8 mouse cellular contexts compared by ENCODE assay signal in genomic region chr16:35056306-35056705, GRCm38 (mm10). TPM values are rescaled to one million over a fixed set of nuclear protein-coding genes. Genes with fewer than 3 reads are reported as not detected.
DNase-seq lines count a peak whose midpoint lies in the region; ATAC-seq and TF ChIP-seq lines count a peak whose summit lies in the region.

No protein-coding gene starts in this region.

- ATAC-seq in hindbrain, embryonic 11.5 days (ENCODE audit: low FRiP score): no peak
- no peak for ATAC-seq in hindbrain, embryonic 12.5 days (ENCODE audit: low FRiP score)

- no peaks in the 10 kb centered on the region for H3K9me3 ChIP-seq in hindbrain, embryonic 11.5 days (ENCODE audit: control insufficient read depth, low read length)
- H3K9me3 ChIP-seq in hindbrain, embryonic 12.5 days (replicated peaks): no peaks in the 10 kb centered on the region

- H3K4me1 ChIP-seq in hindbrain, embryonic 11.5 days (replicated peaks; ENCODE audit: control insufficient read depth, insufficient read depth, low read length): no peaks in the 10 kb centered on the region
- H3K4me1 ChIP-seq in hindbrain, embryonic 12.5 days: 0 out of 2 replicates have a peak, but pooled peaks cover 4% of the 10 kb centered on the region
- H3K4me1 ChIP-seq in bone marrow macrophage, adult 2 months (ENCODE audit: control insufficient read depth, insufficient read depth, low read length): peaks cover 22% of the 10 kb centered on the region
- H3K4me1 ChIP-seq in lung, adult 2 months (ENCODE audit: control insufficient read depth, insufficient read depth, low read length): peaks cover 10% of the 10 kb centered on the region

- no peaks in the 10 kb centered on the region for H3K36me3 ChIP-seq in hindbrain, embryonic 11.5 days (ENCODE audit: control insufficient read depth, insufficient read depth, low read length)
- H3K36me3 ChIP-seq in hindbrain, embryonic 12.5 days: no peaks in the 10 kb centered on the region

- H3K27ac ChIP-seq in hindbrain, embryonic 11.5 days (ENCODE audit: low read depth, low read length): no peak overlapping the region
- H3K27ac ChIP-seq in hindbrain, embryonic 12.5 days: no peak overlapping the region
- H3K27ac ChIP-seq in bone marrow macrophage, adult 2 months (ENCODE audit: insufficient read depth, low read depth, low read length): peak overlapping the region; percentile 52

- DNase-seq in hindbrain, embryonic 11.5 days (ENCODE audit: low spot score): peak; percentile 68
- DNase-seq in CD4-positive helper T cell, adult 2 months (ENCODE audit: low read depth, low spot score): peak; percentile 31
- peak; percentile 7 to 37 for DNase-seq in heart, adult 9 months (ENCODE audit: low spot score in 2 of 2)
- DNase-seq in lung, adult 2 months: peak; percentile 21
- DNase-seq in retina, postnatal 7 days (ENCODE audit: low read depth, low spot score): peak; percentile 35
- no peak for DNase-seq in spleen, adult 12 weeks (ENCODE audit: low spot score)

- H3K4me3 ChIP-seq in hindbrain, embryonic 11.5 days (ENCODE audit: low read depth, low read length): no peak overlapping the region
- H3K4me3 ChIP-seq in hindbrain, embryonic 12.5 days: no peak overlapping the region
- no peak overlapping the region for H3K4me3 ChIP-seq in bone marrow macrophage, adult 2 months (ENCODE audit: insufficient read depth, low read length)
- H3K4me3 ChIP-seq in lung, adult 2 months (replicated peaks; ENCODE audit: extremely low read depth, low read depth, low read length): no peak overlapping the region

- no peak overlapping the region for H3K4me2 ChIP-seq in hindbrain, embryonic 11.5 days (replicated peaks; ENCODE audit: low read depth, low read length)
- no peak overlapping the region for H3K4me2 ChIP-seq in hindbrain, embryonic 12.5 days (replicated peaks)

- TF ChIP-seq CTCF in bone marrow macrophage, adult 2 months (IDR thresholded peaks at IDR 0.05; ENCODE audit: low read depth, low read length): peak; percentile 34; the same call in 1 of the 2 replicates
- no peak for TF ChIP-seq CTCF in lung, adult 2 months (IDR thresholded peaks at IDR 0.05; ENCODE audit: insufficient read depth, low read length)

- 32% methylated on average over 5 of the region's 5 CpGs for WGBS in hindbrain, embryonic 11.5 days
- 32% methylated on average over 5 of the region's 5 CpGs for WGBS in hindbrain, embryonic 12.5 days
- WGBS in lung, adult 2 months: 21% methylated on average over 5 of the region's 5 CpGs

- TF ChIP-seq POLR2A in bone marrow macrophage, adult 2 months (IDR thresholded peaks at IDR 0.05; ENCODE audit: borderline replicate concordance, low read depth, low read length): no peak
- no peak for TF ChIP-seq POLR2A in lung, adult 2 months (IDR thresholded peaks at IDR 0.05; ENCODE audit: borderline replicate concordance, extremely low read depth, low read depth, low read length)

- no peaks in the 10 kb centered on the region for H3K27me3 ChIP-seq in hindbrain, embryonic 11.5 days (ENCODE audit: control insufficient read depth, insufficient read depth, low read length)
- H3K27me3 ChIP-seq in hindbrain, embryonic 12.5 days: no peaks in the 10 kb centered on the region

- H3K9ac ChIP-seq in hindbrain, embryonic 11.5 days (ENCODE audit: low read depth, low read length): no peak overlapping the region
- no peak overlapping the region for H3K9ac ChIP-seq in hindbrain, embryonic 12.5 days

RNA-seq across cellular contexts. Expression of gene Hacd2, which starts 34.1 kb away (rescaled TPM):
- 27.7 and 31.7 TPM in 2 replicates for polyA plus RNA-seq in hindbrain, embryonic 11.5 days (2014; fragmentation: Nextera tagmentation; extraction: Ambion mirVana)
- polyA plus RNA-seq in hindbrain, embryonic 12.5 days (2016; fragmentation: Nextera tagmentation; extraction: Ambion mirVana): 37.9 and 42.5 TPM in 2 replicates
- polyA plus RNA-seq in bone marrow macrophage, adult 2 months (2012; ENCODE audit: insufficient read depth, insufficient read length, missing spikeins): 25.6 and 32.6 TPM in 2 replicates
- polyA plus RNA-seq in lung, adult 2 months (2012; rRNA removed): 22.5 and 22.7 TPM in 2 replicates
